Mouse (Mus musculus): ENCODE data around the gene Ccdc78.
"Not testable (repeated sequence)": the region's sequence is repeated elsewhere in the genome, so short reads cannot be mapped to it uniquely, and the experiment has no call there.

Ccdc78 gene

GRCm38 (mm10) chr17:25783861-25784574, 2.4 kb upstream of the Ccdc78 start:
- DNase-seq: no peak

DNA sequence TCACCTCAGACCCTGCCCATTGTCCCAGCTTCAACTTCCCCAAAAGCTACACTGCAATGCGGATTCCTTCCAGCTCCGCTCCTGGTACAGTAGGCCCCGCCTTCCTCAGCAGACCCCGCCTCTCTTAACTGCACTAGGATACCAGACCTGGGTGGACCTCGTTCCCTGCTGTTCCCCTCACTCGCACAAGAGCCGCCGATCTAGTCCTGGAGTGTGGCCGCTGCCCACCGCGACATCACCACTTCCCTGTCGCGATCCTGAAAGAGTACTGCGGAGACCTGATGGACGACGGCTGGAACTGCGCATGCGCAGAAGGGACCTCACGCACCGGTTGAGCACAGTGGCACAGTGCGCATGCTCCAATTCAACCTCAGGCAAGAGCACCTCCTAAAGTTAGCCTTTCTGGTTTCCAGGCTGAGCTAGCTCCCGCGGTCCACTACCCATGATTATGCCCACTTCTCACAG, 1.1 kb upstream of the Ccdc78 start, which contains the start of gene Haghl:
TSS of gene Haghl (minus strand) at position 393 of the 465 bp plus-strand sequence.
- peak; percentile 93 to 94 for DNase-seq

GRCm38 (mm10) chr17:25786781-25787504, 563 bp downstream of the Ccdc78 start:
- no peak for DNase-seq

GRCm38 (mm10) chr17:25791320-25791842, 5.0 kb downstream of the Ccdc78 start:
- no peak for DNase-seq

- DNase-seq: peak; percentile 90 to 91
These were observed 5.6 kb downstream of the Ccdc78 start for GRCm38 (mm10) chr17:25791843-25792527.

- peak; percentile 70 to 74 for DNase-seq
These were observed 6.2 kb downstream of the Ccdc78 start, which contains the start of gene Fam173a for GRCm38 (mm10) chr17:25792615-25793014. Gene Fam173a (minus strand): TSS chr17:25792901.

GRCm38 (mm10) chr17:25794197-25794596, 7.8 kb downstream of the Ccdc78 start:
- no peak for DNase-seq

DNA sequence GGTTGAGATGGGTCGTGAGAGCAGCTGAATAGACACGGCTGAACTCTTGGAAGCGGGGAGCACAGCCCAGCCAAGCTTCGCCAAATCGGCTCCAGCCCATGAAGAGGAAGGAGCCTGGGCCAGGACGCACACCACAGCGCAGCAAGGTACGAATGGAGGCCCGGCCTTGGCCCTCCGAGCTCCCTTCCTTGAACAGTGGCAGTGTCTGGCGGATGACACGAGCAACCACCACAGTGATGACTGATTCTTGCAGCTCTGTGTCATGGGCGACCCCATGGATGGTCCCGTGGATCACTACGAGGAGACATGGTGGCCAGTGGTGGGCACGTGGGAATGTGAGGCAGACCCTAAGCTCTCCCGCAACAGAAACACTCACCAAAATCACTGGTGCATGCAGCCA, 8.6 kb downstream of the Ccdc78 start:
- DNase-seq: no peak

- no peak for DNase-seq
These were observed 9.3 kb downstream of the Ccdc78 start, which contains the start of gene AC134908.4 for GRCm38 (mm10) chr17:25795609-25796092. Gene AC134908.4 (minus strand): TSS chr17:25795659.

- no peak for DNase-seq
These were observed 9.9 kb downstream of the Ccdc78 start for GRCm38 (mm10) chr17:25796211-25796771.

DNA sequence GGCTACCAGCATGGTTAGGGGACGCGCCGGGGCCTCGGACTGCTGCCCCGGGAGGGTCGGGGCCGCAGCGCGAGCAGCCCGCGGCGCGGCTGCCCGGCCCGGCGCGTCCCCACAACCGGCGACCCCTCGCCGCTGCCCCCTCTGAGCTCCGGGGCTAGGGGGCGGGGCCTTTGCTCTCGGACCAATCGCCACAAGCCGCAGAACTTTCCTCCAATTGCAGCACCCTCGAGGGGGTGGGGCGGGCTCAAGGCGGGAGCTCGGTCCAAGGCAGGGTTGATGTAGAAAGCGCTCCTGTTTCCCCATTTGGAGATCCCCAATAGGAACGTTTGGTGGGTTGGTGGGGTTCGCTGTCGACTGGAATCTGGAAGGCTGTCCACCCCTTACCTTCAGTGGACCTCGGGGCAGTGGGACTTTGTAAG, 10.6 kb downstream of the Ccdc78 start, which contains the start of gene Metrn:
TSS of gene Metrn (minus strand) at position 186 of the 419 bp plus-strand sequence.
- DNase-seq: peak; percentile 83 to 84

- DNase-seq: peak; percentile 81 to 84
These were observed 14.6 kb downstream of the Ccdc78 start for GRCm38 (mm10) chr17:25801029-25801428.

- no peak for DNase-seq
These were observed 16.6 kb downstream of the Ccdc78 start for GRCm38 (mm10) chr17:25802825-25803517.

DNA sequence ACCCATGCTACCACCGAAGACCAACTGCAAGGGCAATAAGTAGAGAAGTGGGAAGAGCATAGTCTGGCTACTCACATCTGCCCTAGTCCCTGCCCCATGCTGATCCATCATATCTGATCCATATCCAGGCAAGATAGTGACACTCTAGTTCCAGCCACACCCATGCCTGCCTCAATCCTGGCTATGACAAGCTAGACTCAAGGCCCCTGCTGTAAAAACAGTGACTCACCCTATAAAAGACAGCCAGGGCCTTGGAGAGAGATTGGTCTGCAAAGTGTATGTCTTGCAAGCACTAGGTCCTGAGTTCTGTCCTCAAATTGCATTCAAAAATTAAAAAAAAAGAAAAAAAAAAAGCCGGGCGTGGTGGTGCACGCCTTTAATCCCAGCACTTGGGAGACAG, 20.1 kb downstream of the Ccdc78 start:
- no peak for DNase-seq

GRCm38 (mm10) chr17:25807452-25807851, 21.1 kb downstream of the Ccdc78 start:
- not testable (repeated sequence) for DNase-seq

DNA sequence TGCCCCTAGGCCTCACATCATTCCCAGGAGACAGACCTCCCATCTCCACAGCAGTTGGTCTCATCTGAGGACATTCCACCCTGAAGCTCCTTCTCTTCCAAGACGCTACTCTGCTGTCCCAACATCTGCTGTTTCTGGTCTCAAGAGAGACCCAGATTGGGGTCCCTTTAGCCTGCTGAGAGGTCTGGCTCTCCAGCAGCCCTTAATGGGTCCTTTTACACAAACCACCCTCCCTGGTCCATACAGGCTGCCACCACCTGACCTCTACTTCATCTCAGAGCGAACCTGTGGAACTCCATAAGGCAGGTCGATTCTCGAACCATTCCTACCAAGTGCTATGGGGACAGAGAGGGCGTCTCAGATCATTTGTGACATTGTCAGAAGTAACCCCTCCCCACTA, 21.6 kb downstream of the Ccdc78 start:
- no peak for DNase-seq

- peak; percentile 37 to 44 for DNase-seq
These were observed 22.6 kb downstream of the Ccdc78 start, which contains the start of gene Fbxl16 for GRCm38 (mm10) chr17:25808789-25809605. Gene Fbxl16 (plus strand): TSS chr17:25809085.

GRCm38 (mm10) chr17:25809606-25810340, 23.4 kb downstream of the Ccdc78 start:
- DNase-seq: no peak

DNA sequence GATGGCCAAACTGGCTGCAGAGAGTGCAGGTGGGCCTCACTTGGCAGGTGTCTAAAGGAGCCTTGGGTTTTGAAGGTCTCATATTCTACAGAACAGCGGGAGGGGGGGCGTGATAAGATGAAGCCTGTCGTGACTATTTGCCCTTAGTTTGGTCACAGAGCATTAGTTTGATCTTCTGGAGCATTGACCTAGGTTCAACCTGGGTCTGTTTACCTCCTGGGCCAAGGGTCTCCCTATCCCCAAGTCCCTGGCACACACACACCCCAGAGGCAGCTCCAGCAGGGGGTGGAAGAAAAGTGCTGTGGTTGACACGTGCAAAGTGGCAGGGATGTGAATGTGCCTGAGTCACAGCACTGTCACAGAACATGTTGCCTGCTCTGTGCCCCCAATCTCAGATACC, 24.5 kb downstream of the Ccdc78 start:
- DNase-seq: no peak

DNA sequence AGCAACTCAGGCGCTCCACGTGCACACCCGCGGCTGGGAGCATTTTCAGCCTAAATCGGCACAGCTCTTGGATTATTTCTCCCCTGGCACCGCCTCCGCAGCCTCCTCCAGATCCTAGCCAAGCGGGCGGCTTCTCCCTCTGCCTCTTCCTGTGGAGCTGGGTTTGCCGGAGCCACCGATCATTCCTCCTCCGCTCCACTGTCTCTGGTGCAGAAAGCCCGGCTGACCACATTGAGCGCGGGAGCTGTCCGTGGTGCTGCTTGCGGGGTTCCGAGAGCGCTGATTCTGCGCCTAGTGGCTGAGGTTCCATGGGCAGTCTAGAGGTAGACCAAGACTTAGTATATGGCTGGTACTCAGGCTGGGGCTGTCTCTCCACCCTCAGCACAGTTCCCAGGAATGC, 27.1 kb downstream of the Ccdc78 start:
- DNase-seq: peak; percentile 89
